Mouse (Mus musculus) layer of hippocampus, adult 9-11 months (tissue): ENCODE measurements at regions not wholly inside any gene's neighbourhood (a gene's known extent, or its start where the extent isn't known, plus 50 kb on each side); places are given as distances from the start of the nearest gene placed in this dataset.
A peak's percentile ranks its signal among the peaks of the same experiment; 100 is the strongest.

Experiments
- DNase-seq: peaks from one replicate; pipeline ENCODE4 v3.0.0; 2022

- no peak for DNase-seq
Observed at GRCm38 (mm10) chr1:60627367-60627766, 60.5 kb upstream of the Raph1 start.

- DNase-seq = peak; percentile 51
Observed at GRCm38 (mm10) chr1:60625698-60626486, 59.0 kb upstream of the Raph1 start.

- no peak for DNase-seq
Observed at GRCm38 (mm10) chr1:60624231-60624630, 57.3 kb upstream of the Raph1 start.

GRCm38 (mm10) chr1:60623440-60624016 is 56.6 kb upstream of the Raph1 start:
- no peak for DNase-seq

GRCm38 (mm10) chr1:60621770-60622169 is 54.9 kb upstream of the Raph1 start:
- DNase-seq = no peak

GRCm38 (mm10) chr1:60621064-60621726 is 54.3 kb upstream of the Raph1 start:
- DNase-seq = no peak

- no peak for DNase-seq
Observed at GRCm38 (mm10) chr1:60618389-60618788, 51.5 kb upstream of the Raph1 start.

GRCm38 (mm10) chr1:60616916-60617315 is 50.0 kb upstream of the Raph1 start:
- no peak for DNase-seq
